Mouse (Mus musculus) kidney, adult 9 months (tissue): Measurements from ENCODE around the gene Gm17174.
"Not testable (repeated sequence)": the region's sequence is repeated elsewhere in the genome, so short reads cannot be mapped to it uniquely, and the experiment has no call there.

ENCODE experiments used
- DNase-seq: peaks from one replicate; pipeline ENCODE4 v3.0.0; 2022

Gm17174 gene

GRCm38 (mm10) chr14:51592039-51592438, at the start of gene Gm17174:
Gene Gm17174 (minus strand): TSS chr14:51592139.
- not testable (repeated sequence) for DNase-seq

GRCm38 (mm10) chr14:51635566-51635965, 43.6 kb upstream of the Gm17174 start, which contains the start of gene Gm4181:
Gene Gm4181 (minus strand): TSS chr14:51635666.
- DNase-seq = not testable (repeated sequence)

GRCm38 (mm10) chr14:51632426-51632825, 40.5 kb upstream of the Gm17174 start:
- DNase-seq = peak; percentile 3

- no peak for DNase-seq
These were observed 19.3 kb upstream of the Gm17174 start, which contains the start of gene Gm17078 for GRCm38 (mm10) chr14:51611210-51611609. Gene Gm17078 (minus strand): TSS chr14:51611310.

- not testable (repeated sequence) for DNase-seq
These were observed 18.0 kb downstream of the Gm17174 start, which contains the start of gene Gm17175 for GRCm38 (mm10) chr14:51573963-51574362. Gene Gm17175 (minus strand): TSS chr14:51574063.

GRCm38 (mm10) chr14:51552490-51552889, 39.4 kb downstream of the Gm17174 start, which contains the start of gene Gm5622:
Gene Gm5622 (plus strand): TSS chr14:51552790.
- no peak for DNase-seq
